ENCODE assay signal across 8 mouse cellular contexts in genomic region chr3:41408821-41409737, GRCm38 (mm10).
DNase-seq lines count a peak whose midpoint lies in the region; ATAC-seq lines count a peak whose summit lies in the region.

No protein-coding gene starts in this region.

- ATAC-seq in heart, embryonic 14.5 days (ENCODE audit: insufficient number of reproducible peaks, insufficient read depth, low FRiP score, low read depth), result peak; percentile 85
- ATAC-seq in midbrain, embryonic 13.5 days, result peak; percentile 87
- ATAC-seq in erythroblast, adult 5-6 weeks (replicated peaks; ENCODE audit: low FRiP score, poor library complexity, severe bottlenecking), result no peak

- H3K4me3 ChIP-seq in brown adipose tissue, adult 24 weeks (ENCODE audit: insufficient read depth, low read depth, low read length), result peak overlapping the region; percentile 29
- peak overlapping the region; percentile 37 to 41 for H3K4me3 ChIP-seq in heart, embryonic 14.5 days (ENCODE audit: control insufficient read depth in 1 of 2, insufficient read depth in 1 of 2, low read depth in 1 of 2, low read length in 2 of 2)
- H3K4me3 ChIP-seq in midbrain, embryonic 13.5 days (replicated peaks), result peak overlapping the region; percentile 52

- 4% methylated on average over 15 of the region's 15 CpGs for WGBS in heart, embryonic 14.5 days
- WGBS in midbrain, embryonic 13.5 days, result 8% methylated on average over 15 of the region's 15 CpGs

- H3K4me2 ChIP-seq in heart, embryonic 14.5 days (ENCODE audit: low read length), result peak overlapping the region; percentile 74
- H3K4me2 ChIP-seq in midbrain, embryonic 13.5 days (replicated peaks), result peak overlapping the region; percentile 67

- H3K4me1 ChIP-seq in brown adipose tissue, adult 24 weeks (ENCODE audit: control insufficient read depth, insufficient read depth, insufficient read length, low read length), result peaks cover 6% of the 10 kb centered on the region; the same call in 1 of the 2 replicates
- H3K4me1 ChIP-seq in heart, embryonic 14.5 days (ENCODE audit: control insufficient read depth in 2 of 2, insufficient read depth in 2 of 2, low read length in 2 of 2), result peaks cover 17 to 20% of the 10 kb centered on the region in 2 experiments
- peaks cover 15% of the 10 kb centered on the region for H3K4me1 ChIP-seq in midbrain, embryonic 13.5 days (replicated peaks)

- H3K36me3 ChIP-seq in heart, embryonic 14.5 days (ENCODE audit: control insufficient read depth, insufficient read depth, low read length), result no peaks in the 10 kb centered on the region
- no peaks in the 10 kb centered on the region for H3K36me3 ChIP-seq in midbrain, embryonic 13.5 days

- peak overlapping the region; percentile 28; the same call in 1 of the 2 replicates for H3K27ac ChIP-seq in brown adipose tissue, adult 24 weeks (replicated peaks; ENCODE audit: low read depth, low read length)
- H3K27ac ChIP-seq in heart, embryonic 14.5 days (replicated peaks in 1 of 2; ENCODE audit: control insufficient read depth in 1 of 2, insufficient read depth in 1 of 2, low read depth in 2 of 2, low read length in 2 of 2), result peak overlapping the region; percentile 94 to 96
- H3K27ac ChIP-seq in midbrain, embryonic 13.5 days, result peak overlapping the region; percentile 74

- no peaks in the 10 kb centered on the region for H3K27me3 ChIP-seq in heart, embryonic 14.5 days (ENCODE audit: control insufficient read depth, insufficient read depth, low read length)
- H3K27me3 ChIP-seq in midbrain, embryonic 13.5 days, result peaks cover 6% of the 10 kb centered on the region; the same call in 1 of the 2 replicates

- intact Hi-C loops in left cerebral cortex, postnatal 25 days (cut with DNase I), result no loop called here

- peak overlapping the region; percentile 74 for H3K9ac ChIP-seq in heart, embryonic 14.5 days (ENCODE audit: low read length)
- peak overlapping the region; percentile 63 for H3K9ac ChIP-seq in midbrain, embryonic 13.5 days (replicated peaks)

- peak; percentile 6 to 16 for DNase-seq in left cerebral cortex, postnatal 25 days (ENCODE audit: low spot score in 2 of 2)
- DNase-seq in left cerebral cortex, adult 11 months (ENCODE audit: low spot score), result no peak
- DNase-seq in kidney, postnatal 14 days, result peak; percentile 19
- DNase-seq in gastrocnemius, postnatal 10 days, result no peak

- no peaks in the 10 kb centered on the region for H3K9me3 ChIP-seq in heart, embryonic 14.5 days (ENCODE audit: control insufficient read depth, low read length)
- H3K9me3 ChIP-seq in midbrain, embryonic 13.5 days, result no peaks in the 10 kb centered on the region

Comparison
In these comparisons a context has a peak if more than half of its experiments do, and no peak if none do; other contexts are left out.
1. DNase-seq: peak in left cerebral cortex, postnatal 25 days (2 of 2) and kidney, postnatal 14 days (single experiment); none in left cerebral cortex, adult 11 months (single experiment) and gastrocnemius, postnatal 10 days (single experiment).
2. H3K27ac ChIP-seq: peak in every context shown above with its lines; median percentile 95 in heart, embryonic 14.5 days; 74 in midbrain, embryonic 13.5 days; 28 in brown adipose tissue, adult 24 weeks.
3. Peak in every context shown above with its lines, with median percentiles within 50 percentile points of each other: H3K4me3 ChIP-seq.